Mouse (Mus musculus) liver, adult 2 months (tissue): ENCODE data around the gene Zfp451. TPM values are rescaled to one million over a fixed set of nuclear protein-coding genes. Genes with fewer than 3 reads are reported as not detected.
"Not testable (repeated sequence)": the region's sequence is repeated elsewhere in the genome, so short reads cannot be mapped to it uniquely, and the experiment has no call there.

Experiments
- DNase-seq: peaks from one replicate; pipeline ENCODE4 v3.0.0-alpha.2; 2011; ENCODE audit warnings: low read depth, low spot score; ENCODE audit errors: extremely low read depth
- H3K27ac ChIP-seq: fragments of 200-500 bp; replicated peaks from 2 replicates; pipeline ENCODE4 v1.5.1; 2012; ENCODE audit warnings: low read depth, mild to moderate bottlenecking, control low read depth, inconsistent platforms, low read length; ENCODE audit not compliant: insufficient read depth
- H3K27me3 ChIP-seq: fragments of 200-500 bp; 2 replicates; pipeline ENCODE4 v1.6.1; 2012; ENCODE audit warnings: mild to moderate bottlenecking, moderate library complexity, low read length, inconsistent platforms; ENCODE audit not compliant: control insufficient read depth, insufficient read depth
- H3K36me3 ChIP-seq: fragments of 200-500 bp; 2 replicates; pipeline ENCODE4 v1.6.1; 2012; ENCODE audit warnings: low read length, inconsistent platforms; ENCODE audit not compliant: control insufficient read depth, insufficient read depth
- H3K4me1 ChIP-seq: fragments of 200-500 bp; 2 replicates; pipeline ENCODE4 v1.6.1; 2011; ENCODE audit warnings: low read length; ENCODE audit not compliant: control insufficient read depth, insufficient read depth
- H3K4me3 ChIP-seq: fragments of 200-500 bp; 2 replicates; pipeline ENCODE4 v1.5.1; 2011; ENCODE audit warnings: low read depth, mild to moderate bottlenecking, control low read depth, low read length, moderate library complexity; ENCODE audit not compliant: insufficient read depth
- H3K79me2 ChIP-seq: fragments of 200-500 bp; 2 replicates; pipeline ENCODE4 v1.6.1; 2012; ENCODE audit warnings: inconsistent platforms, mild to moderate bottlenecking, low read length, moderate library complexity; ENCODE audit not compliant: control insufficient read depth, insufficient read depth
- H3K9ac ChIP-seq: fragments of 200-500 bp; 2 replicates; pipeline ENCODE4 v1.6.1; 2012; ENCODE audit warnings: low read depth, mild to moderate bottlenecking, control low read depth, inconsistent platforms, low read length
- CTCF ChIP-seq: fragments of 200-500 bp; IDR thresholded peaks from 2 replicates; pipeline ENCODE4 v1.5.1; 2011; ENCODE audit warnings: low read depth, low read length, control low read depth
- POLR2A ChIP-seq: fragments of 200-500 bp; IDR thresholded peaks from 2 replicates; pipeline ENCODE4 v1.6.1; 2011; ENCODE audit warnings: low read length, control low read depth; ENCODE audit not compliant: insufficient read depth; ENCODE audit errors: extremely low read depth
- WGBS: fragments of 180-500 bp; shearing (Covaris S2); methylation state at CpG from one replicate; pipeline ENCODE4 v1.1.7; 2018; 5-methylcytosine and 5-hydroxymethylcytosine counted together
- polyA plus RNA-seq: library from polyadenylated mRNA; depleted of rRNA; stranded (reverse); fragments of >200 nt; gene quantifications from 2 replicates; pipeline ENCODE4 v1.2.3, GENCODE M21; 2012
- total RNA-seq: library from RNA; depleted of rRNA; stranded (reverse); fragments of >200 nt; gene quantifications from 2 replicates; pipeline ENCODE4 v1.2.3, GENCODE M21; 2014

Zfp451 gene
- total and polyA plus RNA-seq, 2 experiments: 2.2 to 10.4 TPM

DNA sequence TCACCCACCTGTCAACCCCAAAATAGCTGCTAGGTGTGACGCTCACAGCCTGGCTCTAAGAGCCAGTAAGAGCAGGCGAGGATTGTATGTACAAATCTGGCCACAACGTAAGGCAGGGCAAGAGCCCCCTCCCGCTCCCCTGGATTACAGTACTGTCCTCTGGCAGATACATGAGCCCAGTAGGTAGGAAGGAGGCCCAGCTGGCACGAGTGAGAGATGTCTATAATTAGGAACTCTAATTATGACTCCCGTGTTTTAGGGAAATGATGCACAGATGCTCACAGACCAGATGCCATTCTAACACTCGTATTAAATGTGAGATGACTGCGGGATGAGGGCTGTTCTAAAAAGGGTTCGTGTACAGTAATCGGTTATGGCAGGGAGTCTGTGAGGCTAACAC is 63.1 kb downstream of the Zfp451 start:
- no peaks in the 10 kb centered on the region; the same call in 1 of the 2 replicates for H3K4me1 ChIP-seq
- no peak for TF ChIP-seq CTCF
- no peak for TF ChIP-seq POLR2A
- H3K27ac ChIP-seq: no peak overlapping the region
- H3K9ac ChIP-seq: no peak overlapping the region
- DNase-seq: no peak
- no peaks in the 10 kb centered on the region for H3K36me3 ChIP-seq
- no peaks in the 10 kb centered on the region for H3K27me3 ChIP-seq
- 92% methylated on average over 10 of the region's 10 CpGs for WGBS
- H3K79me2 ChIP-seq: no peaks in the 10 kb centered on the region
- no peak overlapping the region for H3K4me3 ChIP-seq

DNA sequence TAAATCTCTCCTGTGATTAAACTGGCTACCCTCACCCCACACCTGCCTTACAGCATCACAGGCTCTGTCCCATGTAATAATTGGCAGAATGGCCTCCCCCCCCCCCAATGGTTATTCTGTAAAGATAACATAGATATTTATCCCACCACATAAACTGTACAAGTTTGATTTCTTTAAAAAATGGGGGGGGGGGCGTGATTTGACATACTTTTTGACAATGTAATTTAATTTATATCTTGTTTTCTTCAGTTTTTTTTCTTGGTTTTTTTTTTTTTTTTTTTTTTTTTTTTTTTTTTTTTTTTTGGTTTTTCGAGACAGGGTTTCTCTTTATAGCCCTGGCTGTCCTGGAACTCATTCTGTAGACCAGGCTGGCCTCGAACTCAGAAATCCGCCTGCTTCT is 64.7 kb downstream of the Zfp451 start:
- H3K27ac ChIP-seq, H3K79me2 ChIP-seq, H3K36me3 ChIP-seq, H3K9ac ChIP-seq, DNase-seq, H3K4me3 ChIP-seq, H3K4me1 ChIP-seq, H3K27me3 ChIP-seq: not testable (repeated sequence)
- WGBS: 83% methylated on average over 4 of the region's 4 CpGs

DNA sequence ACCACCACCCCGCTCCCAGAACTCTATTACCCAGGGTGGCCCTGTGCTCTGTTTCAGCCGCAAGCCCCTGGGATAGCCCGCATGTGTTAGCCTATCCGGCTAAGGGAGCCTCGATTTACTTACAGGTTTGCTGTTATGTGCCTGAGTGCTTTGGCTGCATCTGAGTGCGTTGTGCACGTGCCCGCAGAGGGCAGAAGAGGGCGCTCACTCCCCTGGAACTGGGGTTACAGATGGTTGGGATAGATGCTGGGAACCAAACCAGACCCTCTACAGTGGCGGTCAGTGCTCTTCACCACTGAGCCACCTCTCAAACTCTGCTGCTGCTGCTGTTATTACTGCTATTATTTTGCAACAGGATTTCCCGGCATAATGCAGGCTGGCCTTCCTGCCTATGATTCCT is 65.3 kb downstream of the Zfp451 start:
- no peak for TF ChIP-seq POLR2A
- 0 out of 2 replicates have a peak, but pooled peaks have one; percentile 2 for TF ChIP-seq CTCF
- no peaks in the 10 kb centered on the region for H3K4me1 ChIP-seq
- 98% methylated on average over 11 of the region's 11 CpGs for WGBS
- no peak overlapping the region for H3K9ac ChIP-seq
- H3K27ac ChIP-seq: no peak overlapping the region
- no peaks in the 10 kb centered on the region for H3K79me2 ChIP-seq
- no peaks in the 10 kb centered on the region for H3K27me3 ChIP-seq
- H3K36me3 ChIP-seq: no peaks in the 10 kb centered on the region
- DNase-seq: no peak
- no peak overlapping the region for H3K4me3 ChIP-seq

DNA sequence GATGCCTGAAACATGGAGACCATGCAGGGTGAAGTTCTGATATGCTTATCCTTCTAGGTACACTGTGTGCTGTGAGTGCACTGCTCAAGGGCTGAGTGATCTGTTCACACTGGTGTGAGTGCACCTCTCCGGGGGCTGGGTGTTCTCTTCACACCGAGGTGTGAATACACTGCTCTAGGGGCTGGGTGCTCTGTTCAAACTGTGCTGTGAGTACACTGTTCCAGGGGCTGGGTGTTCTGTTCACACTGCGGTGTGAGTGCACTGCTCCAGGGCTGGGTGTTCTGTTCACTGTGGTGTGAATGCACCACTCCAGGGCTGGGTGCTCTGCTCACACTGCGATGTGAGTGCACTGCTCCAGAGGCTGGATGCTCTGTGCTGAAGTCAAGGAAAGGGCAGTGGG is 68.5 kb downstream of the Zfp451 start:
- H3K4me3 ChIP-seq: no peak overlapping the region
- no peak overlapping the region for H3K27ac ChIP-seq
- no peaks in the 10 kb centered on the region for H3K27me3 ChIP-seq
- H3K9ac ChIP-seq: no peak overlapping the region
- 93% methylated on average over 4 of the region's 4 CpGs for WGBS
- no peaks in the 10 kb centered on the region for H3K79me2 ChIP-seq
- TF ChIP-seq POLR2A (no peak), CTCF (no peak)
- no peaks in the 10 kb centered on the region for H3K36me3 ChIP-seq
- no peak for DNase-seq
- H3K4me1 ChIP-seq: no peaks in the 10 kb centered on the region

DNA sequence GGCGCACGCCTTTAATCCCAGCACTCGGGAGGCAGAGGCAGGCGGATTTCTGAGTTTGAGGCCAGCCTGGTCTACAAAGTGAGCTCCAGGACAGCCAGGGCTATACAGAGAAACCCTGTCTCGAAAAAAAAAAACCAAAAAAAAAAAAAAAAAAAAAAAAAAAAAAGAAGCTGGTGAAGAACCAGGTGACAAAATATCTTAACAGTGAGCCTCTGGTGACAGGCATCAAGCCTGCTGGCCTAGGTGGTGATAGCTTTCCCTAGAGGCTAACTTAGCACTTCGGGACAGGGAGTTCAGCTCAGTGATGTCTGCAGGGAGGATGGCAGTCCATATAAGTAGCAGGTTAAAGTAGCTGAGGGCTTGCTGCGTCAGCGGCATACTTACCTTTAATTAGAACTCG is 69.6 kb downstream of the Zfp451 start:
- H3K27ac ChIP-seq, H3K27me3 ChIP-seq, H3K36me3 ChIP-seq, H3K9ac ChIP-seq, H3K4me1 ChIP-seq, DNase-seq, H3K4me3 ChIP-seq, H3K79me2 ChIP-seq: not testable (repeated sequence)
- 89% methylated on average over 9 of the region's 9 CpGs for WGBS

DNA sequence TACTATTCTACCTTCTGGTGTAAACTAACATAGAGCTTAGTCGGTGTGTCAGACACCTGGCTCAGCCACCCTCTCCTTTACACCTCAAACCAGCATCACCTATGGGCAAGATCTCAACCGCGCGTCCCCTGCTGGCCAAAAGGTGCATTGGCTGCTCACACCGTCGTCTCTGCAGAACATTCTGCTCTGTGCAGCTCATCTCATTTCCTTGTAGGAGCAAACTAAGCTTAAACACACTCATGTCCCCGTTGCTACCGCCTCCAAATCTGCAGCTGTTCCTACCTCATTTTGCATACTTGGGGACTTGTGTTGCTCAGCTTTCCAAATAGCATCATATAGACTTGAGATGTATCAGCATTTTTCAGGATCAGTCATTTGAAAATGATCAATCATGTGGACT is 71.5 kb downstream of the Zfp451 start:
- Histone ChIP-seq H3K27me3 (no peaks in the 10 kb centered on the region), H3K36me3 (no peaks in the 10 kb centered on the region; the same call in 1 of the 2 replicates), H3K79me2 (no peaks in the 10 kb centered on the region), H3K27ac (no peak overlapping the region), H3K4me1 (peaks cover 1% of the 10 kb centered on the region; the same call in 1 of the 2 replicates), H3K4me3 (no peak overlapping the region), H3K9ac (no peak overlapping the region)
- TF ChIP-seq POLR2A: no peak
- TF ChIP-seq CTCF: peak; percentile 95
- no peak for DNase-seq
- 23% methylated on average over 8 of the region's 8 CpGs for WGBS
